Mouse (Mus musculus): ENCODE measurements around the gene Gabbr2. TPM values are rescaled to one million over a fixed set of nuclear protein-coding genes. Genes with fewer than 3 reads are reported as not detected.

Gene Gabbr2
- total and polyA plus RNA-seq, 3 experiments: not detected

- H3K79me2 ChIP-seq (replicated peaks; ENCODE audit: control insufficient read depth, extremely low read depth, insufficient read depth, poor library complexity, severe bottlenecking): no peaks in the 10 kb centered on the region
- dilution Hi-C loops (cut with MboI; ENCODE audit: extremely low pct_ligation_motif_present, extremely low pct_unique_long_range_greater_than_20kb, low sequenced_read_pairs): no loop called here
- TF ChIP-seq MXI1 (IDR thresholded peaks at IDR 0.05; ENCODE audit: low read depth, low read length) (no peak), POLR2A (IDR thresholded peaks at IDR 0.05; ENCODE audit: low read depth, low read length) (no peak), RAD21 (IDR thresholded peaks at IDR 0.05; ENCODE audit: low read depth, low read length) (no peak), POLR2AphosphoS2 (IDR thresholded peaks at IDR 0.05; ENCODE audit: low read depth, low read length) (no peak), ZC3H11A (IDR thresholded peaks at IDR 0.05; ENCODE audit: low read depth, low read length) (no peak), SIN3A (IDR thresholded peaks at IDR 0.05; ENCODE audit: low read length) (no peak), SMC3 (IDR thresholded peaks at IDR 0.05; ENCODE audit: low read depth, low read length) (no peak), USF2 (conservative IDR thresholded peaks at IDR 0.05; ENCODE audit: low read depth, low read length) (no peak), USF1 (IDR thresholded peaks at IDR 0.05; ENCODE audit: low read depth, low read length) (no peak), HCFC1 (IDR thresholded peaks at IDR 0.05; ENCODE audit: low read depth, low read length) (no peak), ELF1 (IDR thresholded peaks at IDR 0.05; ENCODE audit: low read depth, low read length) (no peak), CTCF (conservative IDR thresholded peaks at IDR 0.05 in 1 of 2, IDR thresholded peaks at IDR 0.05 in 1 of 2; ENCODE audit: low read depth in 2 of 2, low read length in 2 of 2) (no peak), MYC (IDR thresholded peaks at IDR 0.05; ENCODE audit: low read depth, low read length) (no peak), ETS1 (conservative IDR thresholded peaks at IDR 0.05; ENCODE audit: low read depth, low read length) (no peak), PAX5 (IDR thresholded peaks at IDR 0.05; ENCODE audit: low read length) (no peak), TCF12 (IDR thresholded peaks at IDR 0.05; ENCODE audit: low read depth, low read length) (no peak), IRF4 (IDR thresholded peaks at IDR 0.05; ENCODE audit: low read depth, low read length) (no peak)
Observed at GRCm38 (mm10) chr4:46934291-46934690, 57.4 kb downstream of the Gabbr2 start.

GRCm38 (mm10) chr4:46933590-46933989 is 58.1 kb downstream of the Gabbr2 start:
- in situ Hi-C loops (cut with MboI; ENCODE audit: low pct_ligation_motif_present, low pct_unique_long_range_greater_than_20kb, low sequenced_read_pairs) (no loop called here), dilution Hi-C loops (cut with MboI; ENCODE audit: extremely low pct_ligation_motif_present, extremely low pct_unique_long_range_greater_than_20kb, low sequenced_read_pairs) (no loop called here)
- Histone ChIP-seq H3K27ac (ENCODE audit: insufficient read depth, low read depth) (no peak overlapping the region), H3K4me2 (ENCODE audit: insufficient read depth, low read depth, poor library complexity, severe bottlenecking) (no peak overlapping the region), H3K27me3 (replicated peaks) (peaks cover 64% of the 10 kb centered on the region), H3K4me3 (replicated peaks in 1 of 3; ENCODE audit: low read depth in 2 of 3, low read length in 2 of 3, poor library complexity in 1 of 3) (no peak overlapping the region), H3K9ac (ENCODE audit: insufficient read depth, low read depth) (no peak overlapping the region), H3K36me3 (replicated peaks in 1 of 2; ENCODE audit: control insufficient read depth in 1 of 2, insufficient read depth in 1 of 2, low read length in 1 of 2) (no peaks in the 10 kb centered on the region), H3K4me1 (ENCODE audit: control insufficient read depth in 1 of 2, insufficient read depth in 2 of 2) (peaks cover 0 to 4% of the 10 kb centered on the region in 2 experiments; a peak in 1 of 4 replicates), H3K9me3 (replicated peaks; ENCODE audit: low read length) (no peaks in the 10 kb centered on the region), H3K79me2 (replicated peaks; ENCODE audit: control insufficient read depth, extremely low read depth, insufficient read depth, poor library complexity, severe bottlenecking) (no peaks in the 10 kb centered on the region)
- no peak for DNase-seq (ENCODE audit: extremely low read depth)
- TF ChIP-seq CHD1 (IDR thresholded peaks at IDR 0.05; ENCODE audit: low read depth, low read length) (no peak), NRF1 (IDR thresholded peaks at IDR 0.05; ENCODE audit: low read depth, low read length) (no peak), UBTF (IDR thresholded peaks at IDR 0.05; ENCODE audit: low read depth, low read length) (no peak), ZNF384 (IDR thresholded peaks at IDR 0.05; ENCODE audit: low read depth, low read length) (no peak), IRF4 (IDR thresholded peaks at IDR 0.05; ENCODE audit: low read depth, low read length) (no peak), MYC (IDR thresholded peaks at IDR 0.05; ENCODE audit: low read depth, low read length) (no peak), E2F4 (IDR thresholded peaks at IDR 0.05; ENCODE audit: insufficient replicate concordance, low read depth, low read length) (no peak), SIN3A (IDR thresholded peaks at IDR 0.05; ENCODE audit: low read length) (no peak), CHD2 (IDR thresholded peaks at IDR 0.05; ENCODE audit: low read length) (no peak), SMC3 (IDR thresholded peaks at IDR 0.05; ENCODE audit: low read depth, low read length) (no peak), NELFE (IDR thresholded peaks at IDR 0.05; ENCODE audit: low read depth, low read length) (no peak), ELF1 (IDR thresholded peaks at IDR 0.05; ENCODE audit: low read depth, low read length) (no peak)

More at GRCm38 (mm10) chr4:46934291-46934690, 57.4 kb downstream of the Gabbr2 start:
- Histone ChIP-seq H3K27ac (ENCODE audit: insufficient read depth, low read depth) (no peak overlapping the region), H3K9ac (ENCODE audit: insufficient read depth, low read depth) (no peak overlapping the region), H3K4me1 (ENCODE audit: control insufficient read depth in 1 of 2, insufficient read depth in 2 of 2) (no peaks in the 10 kb centered on the region), H3K4me3 (replicated peaks in 1 of 3; ENCODE audit: low read depth in 2 of 3, low read length in 2 of 3, poor library complexity in 1 of 3) (no peak overlapping the region), H3K27me3 (replicated peaks) (peaks cover 69% of the 10 kb centered on the region), H3K36me3 (replicated peaks in 1 of 2; ENCODE audit: control insufficient read depth in 1 of 2, insufficient read depth in 1 of 2, low read length in 1 of 2) (no peaks in the 10 kb centered on the region), H3K9me3 (replicated peaks; ENCODE audit: low read length) (no peaks in the 10 kb centered on the region), H3K4me2 (ENCODE audit: insufficient read depth, low read depth, poor library complexity, severe bottlenecking) (no peak overlapping the region)
- in situ Hi-C loops (cut with MboI; ENCODE audit: low pct_ligation_motif_present, low pct_unique_long_range_greater_than_20kb, low sequenced_read_pairs): no loop called here
- no peak for DNase-seq (ENCODE audit: extremely low read depth)
